Mouse (Mus musculus) colon, adult 2 months (tissue): Measurements from ENCODE around the gene Rpl7a. TPM values are rescaled to one million over a fixed set of nuclear protein-coding genes. Genes with fewer than 3 reads are reported as not detected.

ENCODE experiments used
- polyA plus RNA-seq: library from polyadenylated mRNA; depleted of rRNA; stranded (reverse); fragments of >200 nt; gene quantifications from 2 replicates; pipeline ENCODE4 v1.2.3, GENCODE M21; 2012; rRNA removed

Gene Rpl7a
- 592 and 833 TPM in 2 replicates for polyA plus RNA-seq

DNA sequence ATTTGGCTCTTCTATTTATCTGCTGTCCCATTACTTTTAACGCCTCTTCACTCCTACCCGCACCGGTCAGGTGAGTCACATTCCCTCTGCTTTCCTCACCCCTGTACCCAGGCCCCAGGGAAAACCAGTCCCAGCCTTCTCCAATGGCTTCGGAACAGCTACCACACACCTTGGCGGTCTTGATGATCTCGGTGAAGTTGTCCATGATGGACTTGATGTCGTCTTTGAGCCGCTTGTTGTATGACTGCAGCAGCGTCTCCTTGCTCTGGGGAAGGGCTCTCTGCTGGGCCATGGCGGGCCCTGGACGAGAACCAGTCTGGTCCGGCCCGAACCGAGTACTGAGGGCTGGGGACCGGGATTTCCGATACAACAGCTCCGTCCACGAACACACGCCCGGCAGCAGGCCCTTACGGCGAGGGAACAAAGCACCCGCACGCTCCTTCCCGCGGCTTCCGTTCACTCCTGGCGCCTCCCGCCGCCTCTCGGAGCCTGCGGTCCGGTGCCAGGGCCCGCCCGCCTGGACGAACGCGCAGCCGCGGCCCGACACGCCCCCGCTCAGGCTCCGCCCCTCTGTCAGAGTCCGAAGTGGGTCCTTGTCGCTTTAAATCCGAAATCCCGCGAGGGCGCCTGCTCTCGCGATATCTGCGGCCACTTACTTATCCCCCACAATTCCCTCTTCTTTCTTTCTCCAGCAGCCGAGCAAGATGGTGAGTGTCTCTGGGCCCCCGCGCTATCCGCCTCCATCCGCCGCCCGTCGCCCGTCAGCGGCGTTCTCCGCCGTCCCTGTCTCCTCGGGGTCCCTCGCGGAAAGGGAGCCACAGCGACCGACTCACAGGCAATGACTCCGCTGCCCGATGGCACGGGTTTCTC is at the start of gene Rpl7a, which contains the start of gene Med22:
Gene Rpl7a, plus strand, starts transcription at position 641 of the 870 bp plus-strand sequence.
Gene Med22, minus strand, starts transcription at position 554 of the 870 bp plus-strand sequence.

GRCm38 (mm10) chr2:26864879-26865278 is 45.7 kb upstream of the Rpl7a start, which contains the start of gene Abo:
TSS of gene Abo (minus strand) at chr2:26864979.

DNA sequence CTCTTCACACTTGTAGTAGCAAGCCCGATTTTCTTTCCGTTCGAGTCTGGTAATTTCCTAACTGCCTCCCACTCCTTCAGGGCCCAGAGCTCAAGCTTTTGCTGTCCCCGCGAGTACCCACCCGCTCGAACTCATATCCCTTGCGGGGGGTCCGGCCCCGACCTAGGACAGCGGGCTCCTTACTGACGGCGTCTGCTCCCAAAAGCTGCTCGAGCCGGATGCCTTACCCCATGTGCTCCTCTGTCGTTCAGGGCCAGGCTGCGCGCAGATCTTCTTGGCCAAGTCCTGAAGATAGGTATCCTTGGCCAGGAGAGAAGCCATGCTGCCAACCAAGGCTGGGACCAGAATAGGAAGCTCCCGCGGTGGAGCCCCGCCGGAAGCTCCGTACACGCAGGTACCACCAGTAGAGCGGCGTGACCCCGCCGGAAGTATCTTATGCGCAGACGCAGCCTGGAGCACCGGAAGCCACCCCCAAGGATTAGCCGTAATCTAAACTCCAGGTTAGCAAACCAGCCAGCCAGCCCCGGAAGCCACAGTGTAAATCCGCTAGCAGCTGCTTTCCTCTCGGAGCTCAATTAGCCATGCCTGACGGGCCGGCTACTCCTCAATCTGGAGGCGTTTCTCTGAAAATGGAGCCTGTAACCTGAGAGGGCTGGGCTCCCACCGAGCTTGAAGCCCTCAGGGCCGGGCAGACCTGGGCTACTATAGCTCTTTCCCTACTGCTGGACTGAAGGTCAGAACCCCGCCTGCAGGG is 7.9 kb upstream of the Rpl7a start, which contains the start of gene Surf6:
Gene Surf6, minus strand, starts transcription at position 413 of the 754 bp plus-strand sequence.

DNA sequence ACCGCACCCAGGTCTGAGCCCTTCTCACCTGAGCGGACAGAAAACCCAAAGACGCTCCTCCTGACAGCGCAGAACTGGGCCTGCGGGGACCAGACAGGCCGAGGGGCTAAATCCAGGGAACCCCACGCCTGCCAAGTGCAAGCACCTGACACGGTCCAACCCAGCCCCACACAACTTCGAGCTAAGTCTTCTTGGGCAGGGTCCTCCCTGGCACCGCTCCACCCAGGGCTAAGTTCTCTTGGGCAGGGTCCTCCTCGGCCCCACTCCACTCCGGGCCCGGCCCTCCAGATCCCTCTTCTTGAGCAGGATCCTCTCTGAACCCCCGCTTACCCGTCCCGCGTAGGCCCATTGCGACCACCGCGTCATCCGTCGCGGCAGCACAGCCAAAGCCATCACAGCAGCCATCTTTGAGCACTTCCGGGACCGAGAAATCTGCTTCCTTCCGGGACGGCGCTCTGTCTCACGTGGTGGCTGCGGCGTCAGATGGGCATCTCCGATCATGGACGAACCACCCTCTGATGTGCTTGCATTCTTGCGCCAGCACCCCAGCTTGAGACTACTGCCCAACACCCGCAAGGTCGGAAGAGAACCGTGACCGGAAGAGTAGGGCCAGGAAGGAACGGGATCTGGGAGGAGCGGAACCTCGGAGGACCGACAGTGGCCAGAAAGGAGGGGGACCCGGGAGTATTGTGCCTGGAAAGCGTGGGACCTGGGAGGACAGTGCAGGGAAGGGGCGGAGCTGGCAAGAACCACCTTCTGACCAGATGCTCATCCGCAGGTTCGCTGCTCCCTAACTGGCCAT is 5.6 kb downstream of the Rpl7a start, which contains the start of the genes Surf2 and Surf1:
Gene Surf2, plus strand, starts transcription at position 441 of the 802 bp plus-strand sequence.
Gene Surf1, minus strand, starts transcription at position 604 of the 802 bp plus-strand sequence.

GRCm38 (mm10) chr2:26933304-26934055 is 22.9 kb downstream of the Rpl7a start, which contains the start of the genes Surf4 and Stkld1:
TSS of gene Surf4 (minus strand) at chr2:26933928.
TSS of gene Stkld1 (plus strand) at chr2:26934047.

Other genes starting within 250 kb of the Rpl7a start
- not detected in 2 replicates for gene Lcn4, start 239.5 kb upstream of the Rpl7a start, polyA plus RNA-seq
- 8.0 and 11.1 TPM in 2 replicates for gene Abo, start 45.8 kb upstream of the Rpl7a start, polyA plus RNA-seq
- gene Surf6, start 7.9 kb upstream of the Rpl7a start, polyA plus RNA-seq: 9.8 and 12.0 TPM in 2 replicates
- 28.2 and 31.3 TPM in 2 replicates for gene Med22, start 87 bp upstream of the Rpl7a start, polyA plus RNA-seq
- 14.6 and 17.4 TPM in 2 replicates for gene Surf2, start 5.6 kb downstream of the Rpl7a start, polyA plus RNA-seq
- gene Surf1, start 5.8 kb downstream of the Rpl7a start, polyA plus RNA-seq: 72.4 and 73.6 TPM in 2 replicates
- 328 and 351 TPM in 2 replicates for gene Surf4, start 23.2 kb downstream of the Rpl7a start, polyA plus RNA-seq
- gene Stkld1, start 23.3 kb downstream of the Rpl7a start, polyA plus RNA-seq: not detected in 2 replicates
- 14.1 and 14.4 TPM in 2 replicates for gene Rexo4, start 53.6 kb downstream of the Rpl7a start, polyA plus RNA-seq
- gene Adamts13, start 62.7 kb downstream of the Rpl7a start, polyA plus RNA-seq: 0.88 and 1.7 TPM in 2 replicates
- gene Cacfd1, start 99.2 kb downstream of the Rpl7a start, polyA plus RNA-seq: 65.8 and 67.4 TPM in 2 replicates
- 5.1 and 7.4 TPM in 2 replicates for gene Slc2a6, start 117.2 kb downstream of the Rpl7a start, polyA plus RNA-seq
- 0.15 TPM in 1 of 2 replicates, not detected in the other for gene Mymk, start 161.4 kb downstream of the Rpl7a start, polyA plus RNA-seq
- gene Adamtsl2, start 168.6 kb downstream of the Rpl7a start, polyA plus RNA-seq: 2.7 and 2.9 TPM in 2 replicates
- 0.10 and 0.35 TPM in 2 replicates for gene Fam163b, start 231.7 kb downstream of the Rpl7a start, polyA plus RNA-seq